Mouse (Mus musculus): ENCODE measurements around the gene Prrt3. TPM values are rescaled to one million over a fixed set of nuclear protein-coding genes. Genes with fewer than 3 reads are reported as not detected.
A peak's percentile ranks its signal among the peaks of the same experiment; 100 is the strongest.

Prrt3 gene
- polyA plus RNA-seq, 1 experiment, result 46.3 TPM

DNA sequence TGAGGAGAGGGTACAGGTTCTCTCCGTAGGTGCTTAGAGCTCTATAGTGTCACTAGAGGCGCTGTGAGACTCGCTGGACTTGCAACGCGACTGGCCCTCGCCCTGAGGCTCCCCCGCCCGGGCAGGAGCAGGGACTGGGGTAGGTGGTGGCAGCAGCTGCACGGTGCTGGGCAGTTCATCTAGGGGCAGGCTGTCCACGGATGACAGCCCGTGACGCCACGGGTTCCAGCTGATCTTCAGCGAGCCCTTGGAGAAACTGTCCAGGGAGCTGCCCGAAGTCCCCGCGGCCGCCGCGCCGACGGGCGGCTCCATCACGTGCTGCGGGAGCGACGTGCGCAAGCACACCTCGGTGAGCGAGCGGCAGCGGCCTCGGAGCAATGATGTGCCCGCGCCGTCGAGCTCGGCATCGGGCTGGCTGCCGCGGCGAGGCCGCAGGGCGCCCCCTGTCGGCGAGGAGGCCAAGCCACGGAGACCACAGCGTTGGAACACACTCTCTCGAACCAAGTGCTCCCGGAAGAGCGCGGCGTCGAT lies 7.4 kb downstream of the Prrt3 start:
- TF ChIP-seq POLR2A (IDR thresholded peaks at IDR 0.05; ENCODE audit: extremely low read depth, insufficient read depth, low read length), result no peak; the same call in 1 of the 2 replicates
- TF ChIP-seq CTCF (IDR thresholded peaks at IDR 0.05; ENCODE audit: extremely low read depth, insufficient read depth, low read length), result peak; percentile 47
- H3K4me1 ChIP-seq (ENCODE audit: control insufficient read depth, insufficient read depth, low read length), result peaks cover 3% of the 10 kb centered on the region; the same call in 1 of the 2 replicates
- 0 out of 2 replicates have a peak overlapping the region, but pooled peaks have one; percentile 4 for H3K4me3 ChIP-seq (ENCODE audit: insufficient read depth, low read length)
- peak overlapping the region; percentile 53; the same call in 1 of the 2 replicates for H3K27ac ChIP-seq (ENCODE audit: insufficient read depth, low read length)

- no peak for TF ChIP-seq CTCF (IDR thresholded peaks at IDR 0.05; ENCODE audit: extremely low read depth, insufficient read depth, low read length)
- no peak for TF ChIP-seq POLR2A (IDR thresholded peaks at IDR 0.05; ENCODE audit: extremely low read depth, insufficient read depth, low read length)
- Histone ChIP-seq H3K4me1 (ENCODE audit: control insufficient read depth, insufficient read depth, low read length) (peaks cover 3% of the 10 kb centered on the region; the same call in 1 of the 2 replicates), H3K4me3 (ENCODE audit: insufficient read depth, low read length) (no peak overlapping the region), H3K27ac (ENCODE audit: insufficient read depth, low read length) (peak overlapping the region; percentile 39; the same call in 1 of the 2 replicates)
Measured at GRCm38 (mm10) chr6:113492101-113492864, 9.4 kb downstream of the Prrt3 start.

DNA sequence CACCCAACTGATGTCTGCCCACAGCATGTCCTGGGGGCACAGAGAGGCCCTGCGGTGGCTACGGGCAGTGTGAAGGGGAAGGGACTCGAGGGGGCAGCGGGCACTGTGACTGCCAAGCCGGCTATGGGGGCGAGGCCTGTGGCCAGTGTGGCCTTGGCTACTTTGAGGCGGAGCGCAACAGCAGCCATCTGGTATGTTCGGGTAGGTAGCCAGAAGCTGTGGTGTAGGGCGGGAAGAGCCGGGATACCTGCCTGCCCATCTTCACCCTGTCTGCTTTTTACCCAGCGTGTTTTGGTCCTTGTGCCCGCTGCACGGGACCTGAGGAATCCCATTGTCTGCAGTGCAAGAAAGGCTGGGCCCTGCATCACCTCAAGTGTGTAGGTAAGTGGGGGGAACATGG lies 12.3 kb downstream of the Prrt3 start:
- H3K27ac ChIP-seq (ENCODE audit: insufficient read depth, low read length), result no peak overlapping the region
- H3K4me3 ChIP-seq (ENCODE audit: insufficient read depth, low read length), result no peak overlapping the region
- TF ChIP-seq POLR2A (IDR thresholded peaks at IDR 0.05; ENCODE audit: extremely low read depth, insufficient read depth, low read length), result no peak
- TF ChIP-seq CTCF (IDR thresholded peaks at IDR 0.05; ENCODE audit: extremely low read depth, insufficient read depth, low read length), result no peak
- H3K4me1 ChIP-seq (ENCODE audit: control insufficient read depth, insufficient read depth, low read length), result peaks cover 5% of the 10 kb centered on the region

GRCm38 (mm10) chr6:113487125-113487576 lies 14.6 kb downstream of the Prrt3 start:
- H3K4me3 ChIP-seq (ENCODE audit: insufficient read depth, low read length), result no peak overlapping the region

GRCm38 (mm10) chr6:113483729-113484128 lies 18.0 kb downstream of the Prrt3 start:
- Histone ChIP-seq H3K4me3 (ENCODE audit: insufficient read depth, low read length) (peak overlapping the region; percentile 93), H3K4me1 (ENCODE audit: control insufficient read depth, insufficient read depth, low read length) (peaks cover 2% of the 10 kb centered on the region), H3K27ac (ENCODE audit: insufficient read depth, low read length) (peak overlapping the region; percentile 82)
- TF ChIP-seq CTCF (IDR thresholded peaks at IDR 0.05; ENCODE audit: extremely low read depth, insufficient read depth, low read length) (no peak), POLR2A (IDR thresholded peaks at IDR 0.05; ENCODE audit: extremely low read depth, insufficient read depth, low read length) (no peak)

More at GRCm38 (mm10) chr6:113487125-113487576, 14.6 kb downstream of the Prrt3 start:
- Histone ChIP-seq H3K27ac (ENCODE audit: insufficient read depth, low read length) (no peak overlapping the region), H3K4me1 (ENCODE audit: control insufficient read depth, insufficient read depth, low read length) (peaks cover 5% of the 10 kb centered on the region)
- TF ChIP-seq CTCF (IDR thresholded peaks at IDR 0.05; ENCODE audit: extremely low read depth, insufficient read depth, low read length) (no peak), POLR2A (IDR thresholded peaks at IDR 0.05; ENCODE audit: extremely low read depth, insufficient read depth, low read length) (no peak)

- H3K4me1 ChIP-seq (ENCODE audit: control insufficient read depth, insufficient read depth, low read length), result peaks cover 2% of the 10 kb centered on the region
- H3K27ac ChIP-seq (ENCODE audit: insufficient read depth, low read length), result peak within 1 kb of the TSS; percentile 87
- TF ChIP-seq POLR2A (IDR thresholded peaks at IDR 0.05; ENCODE audit: extremely low read depth, insufficient read depth, low read length), result peak; percentile 50; the same call in 1 of the 2 replicates
- TF ChIP-seq CTCF (IDR thresholded peaks at IDR 0.05; ENCODE audit: extremely low read depth, insufficient read depth, low read length), result no peak
- H3K4me3 ChIP-seq (ENCODE audit: insufficient read depth, low read length), result peak within 1 kb of the TSS; percentile 93
Measured at GRCm38 (mm10) chr6:113483100-113483615, 18.6 kb downstream of the Prrt3 start, which contains the start of gene Creld1. Gene Creld1, plus strand, starts transcription at chr6:113483297.

DNA sequence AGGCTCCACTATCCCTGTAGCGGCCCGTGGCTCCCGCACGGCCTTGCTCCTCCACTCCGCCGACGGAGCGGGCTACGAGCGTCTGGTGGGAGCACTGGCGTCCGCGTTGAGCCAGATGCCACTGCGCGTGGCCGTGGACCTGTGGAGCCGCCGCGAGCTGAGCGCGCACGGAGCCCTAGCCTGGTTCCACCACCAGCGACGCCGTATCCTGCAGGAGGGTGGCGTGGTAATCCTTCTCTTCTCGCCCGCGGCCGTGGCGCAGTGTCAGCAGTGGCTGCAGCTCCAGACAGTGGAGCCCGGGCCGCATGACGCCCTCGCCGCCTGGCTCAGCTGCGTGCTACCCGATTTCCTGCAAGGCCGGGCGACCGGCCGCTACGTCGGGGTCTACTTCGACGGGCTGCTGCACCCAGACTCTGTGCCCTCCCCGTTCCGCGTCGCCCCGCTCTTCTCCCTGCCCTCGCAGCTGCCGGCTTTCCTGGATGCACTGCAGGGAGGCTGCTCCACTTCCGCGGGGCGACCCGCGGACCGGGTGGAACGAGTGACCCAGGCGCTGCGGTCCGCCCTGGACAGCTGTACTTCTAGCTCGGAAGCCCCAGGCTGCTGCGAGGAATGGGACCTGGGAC lies 19.1 kb downstream of the Prrt3 start:
- H3K27ac ChIP-seq (ENCODE audit: insufficient read depth, low read length), result peak overlapping the region; percentile 87
- TF ChIP-seq POLR2A (IDR thresholded peaks at IDR 0.05; ENCODE audit: extremely low read depth, insufficient read depth, low read length), result no peak
- no peak for TF ChIP-seq CTCF (IDR thresholded peaks at IDR 0.05; ENCODE audit: extremely low read depth, insufficient read depth, low read length)
- H3K4me3 ChIP-seq (ENCODE audit: insufficient read depth, low read length), result peak overlapping the region; percentile 93
- H3K4me1 ChIP-seq (ENCODE audit: control insufficient read depth, insufficient read depth, low read length), result peaks cover 2% of the 10 kb centered on the region

DNA sequence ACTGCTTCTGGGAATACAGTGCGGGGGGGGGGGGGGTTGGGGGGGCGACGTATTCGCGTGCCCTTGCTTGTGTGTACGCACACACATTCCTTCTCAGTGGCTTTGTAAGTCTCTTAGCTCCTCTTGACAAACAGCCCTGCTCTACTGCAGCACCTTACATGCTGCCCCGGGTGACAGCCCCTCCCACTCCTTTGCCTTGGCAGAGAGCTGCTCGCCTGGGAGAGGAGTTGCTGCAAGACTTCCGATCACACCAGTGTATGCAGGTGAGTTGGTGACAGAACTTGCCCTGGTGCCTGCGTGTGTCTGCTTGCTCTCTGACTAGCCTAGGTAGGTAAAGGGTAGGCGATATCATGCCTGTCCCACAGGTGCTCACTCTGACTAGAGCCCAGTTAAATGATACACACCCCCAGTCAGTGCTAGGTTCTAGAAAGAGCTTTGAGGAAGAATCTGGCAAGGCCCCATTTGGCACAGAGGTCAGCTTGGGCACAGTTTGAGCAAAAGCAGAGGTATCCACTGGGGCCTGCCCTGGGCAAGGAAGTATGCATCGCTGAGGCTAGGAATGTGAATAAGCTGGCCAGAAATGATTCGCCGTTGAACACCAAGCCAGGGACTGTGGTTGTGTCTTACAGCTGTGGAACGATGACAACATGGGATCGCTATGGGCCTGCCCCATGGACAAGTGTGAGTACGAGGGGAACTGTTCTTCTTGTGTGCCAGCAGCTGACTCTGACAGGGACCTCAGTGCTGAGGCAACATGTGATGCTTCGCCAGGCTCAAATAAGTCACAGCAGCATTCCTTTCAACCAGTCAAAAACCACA lies 21.0 kb downstream of the Prrt3 start:
- Histone ChIP-seq H3K27ac (ENCODE audit: insufficient read depth, low read length) (no peak overlapping the region), H3K4me1 (ENCODE audit: control insufficient read depth, insufficient read depth, low read length) (no peaks in the 10 kb centered on the region; the same call in 1 of the 2 replicates), H3K4me3 (ENCODE audit: insufficient read depth, low read length) (no peak overlapping the region)
- TF ChIP-seq POLR2A (IDR thresholded peaks at IDR 0.05; ENCODE audit: extremely low read depth, insufficient read depth, low read length), result no peak
- TF ChIP-seq CTCF (IDR thresholded peaks at IDR 0.05; ENCODE audit: extremely low read depth, insufficient read depth, low read length), result no peak
